Mouse (Mus musculus) kidney, adult 2 months (tissue): ENCODE data around the gene 1700088E04Rik.

ENCODE experiments used
- CTCF ChIP-seq: fragments of 200-500 bp; conservative IDR thresholded peaks from 2 replicates; pipeline ENCODE4 v1.5.1; 2011; ENCODE audit warnings: low read depth, mild to moderate bottlenecking, control low read depth, low read length, moderate library complexity, mixed read lengths; ENCODE audit not compliant: insufficient read depth, insufficient read length
- POLR2A ChIP-seq: fragments of 200-500 bp; IDR thresholded peaks from one replicate; pipeline ENCODE4 v1.6.1; 2011; ENCODE audit warnings: low read depth, low read length, control low read depth

DNA sequence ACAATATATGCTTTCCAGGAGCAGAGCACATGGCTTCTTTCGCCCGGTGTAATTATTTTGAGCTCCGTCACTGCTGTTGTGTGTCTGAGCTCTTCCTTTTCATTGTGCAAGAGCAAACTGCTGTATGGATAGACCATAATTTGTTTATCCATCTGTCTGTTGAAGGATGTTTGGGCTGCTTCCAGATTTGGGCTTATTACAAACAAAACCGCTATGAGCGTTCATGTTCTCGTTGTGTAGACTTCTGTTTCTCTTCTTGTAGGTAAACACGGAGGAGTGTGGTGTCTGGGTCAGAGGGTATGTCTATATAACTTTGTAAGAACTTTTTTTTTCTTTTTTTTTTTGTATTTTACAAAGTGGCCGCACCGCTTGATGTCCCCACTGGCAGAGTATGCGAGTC lies 44.2 kb upstream of the 1700088E04Rik start:
- TF ChIP-seq CTCF: no peak
- no peak for TF ChIP-seq POLR2A
